Mouse (Mus musculus): Measurements from ENCODE around the gene Tnfrsf9.

Gene Tnfrsf9

DNA sequence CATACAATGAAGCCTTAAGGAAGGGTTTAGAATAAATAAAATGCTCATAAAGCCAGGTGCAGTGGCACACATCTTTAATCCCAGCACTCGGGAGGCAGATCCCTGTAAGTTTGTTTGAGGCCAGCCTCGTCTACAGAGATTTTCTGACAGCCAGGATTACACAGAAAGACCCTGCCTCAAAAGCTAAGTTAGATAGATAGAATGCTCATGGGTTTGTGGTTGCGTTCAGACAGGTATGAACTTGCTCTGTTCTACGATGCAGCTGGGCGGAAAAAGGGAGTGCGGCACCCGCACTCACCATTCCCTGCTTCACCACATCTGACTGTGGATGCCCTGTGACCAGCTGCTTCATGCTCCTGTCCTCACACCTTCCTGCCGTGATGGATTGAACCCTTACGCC, 65.1 kb downstream of the Tnfrsf9 start:
- in situ Hi-C loops (cut with MseI, MboI): no loop called here

DNA sequence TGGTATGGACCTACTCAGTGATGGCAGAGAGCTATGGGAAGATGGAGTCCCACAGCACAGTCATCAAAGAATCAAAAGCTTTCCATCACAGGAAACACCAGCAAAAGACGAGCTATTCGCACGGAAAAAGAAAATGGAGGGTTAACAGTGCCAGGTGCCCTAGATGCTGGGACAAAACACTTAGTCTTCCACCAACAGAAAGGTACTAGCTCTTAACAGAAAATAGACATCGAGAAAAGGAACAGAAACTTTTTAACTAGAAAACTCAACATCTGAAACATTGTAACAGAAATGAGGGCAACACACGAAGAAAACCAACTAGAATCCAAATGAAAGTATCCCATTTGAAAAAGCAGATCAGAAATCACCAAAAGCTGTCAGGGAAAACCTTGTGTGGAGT, 65.8 kb downstream of the Tnfrsf9 start:
- in situ Hi-C loops (cut with MseI, MboI): no loop called here

DNA sequence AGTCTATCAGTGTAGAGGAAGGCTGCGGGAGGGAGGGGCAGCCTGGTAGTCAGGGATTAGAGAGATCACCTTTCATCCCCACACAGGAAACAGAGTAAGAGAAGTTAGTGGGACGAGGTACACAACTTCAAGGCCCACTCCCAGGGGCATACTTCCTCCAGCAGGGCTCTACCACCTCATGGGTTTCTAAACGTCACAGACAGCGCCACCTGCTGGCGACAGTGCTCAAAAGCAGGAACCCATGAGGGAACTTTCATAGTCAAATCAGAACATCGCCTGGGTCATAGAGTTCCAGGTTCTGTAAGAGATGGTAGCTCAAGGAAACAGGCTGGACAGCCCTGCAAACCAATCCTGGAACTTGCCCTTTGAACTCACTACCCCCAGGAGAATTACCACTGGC, 75.8 kb downstream of the Tnfrsf9 start:
- in situ Hi-C loops (cut with MseI, MboI): no loop called here

All from mouse trophoblast stem cell (cell line).